Mouse (Mus musculus) small intestine, adult 2 months (tissue): Measurements from ENCODE around the gene Espnl.

Source experiments
- CTCF ChIP-seq: fragments of 200-500 bp; IDR thresholded peaks from 2 replicates; pipeline ENCODE4 v1.5.1; 2012; ENCODE audit warnings: low read depth, mild to moderate bottlenecking, control low read depth, inconsistent platforms, low read length, moderate library complexity, mixed read lengths; ENCODE audit not compliant: insufficient replicate concordance, insufficient read length; ENCODE audit errors: extremely low read depth
- POLR2A ChIP-seq: fragments of 200-500 bp; IDR thresholded peaks from 2 replicates; pipeline ENCODE4 v1.6.1; 2012; ENCODE audit warnings: low read depth, mild to moderate bottlenecking, control low read depth, inconsistent platforms, low read length, moderate library complexity

DNA sequence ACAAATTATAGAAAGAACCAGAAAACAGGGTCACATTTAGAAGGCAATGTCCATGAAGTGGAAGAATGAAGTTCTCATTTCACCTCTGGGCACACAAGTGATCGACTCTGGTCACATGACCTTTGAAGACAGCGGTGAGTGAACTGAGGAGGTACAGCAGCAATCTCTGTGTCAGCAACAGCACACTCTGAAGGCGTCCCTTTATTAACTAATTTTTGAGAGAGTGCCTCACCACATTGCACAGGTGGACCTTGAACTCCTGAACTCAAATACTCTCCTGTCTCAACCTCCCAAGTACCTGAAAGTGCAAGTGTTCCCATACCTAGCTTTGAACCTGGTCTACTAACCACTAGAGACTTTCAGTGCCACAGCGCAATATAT, 59.2 kb downstream of the Espnl start:
- TF ChIP-seq CTCF (no peak), POLR2A (no peak)
